Mouse (Mus musculus) ES-E14 (cell line): ENCODE measurements around the gene Anln.

Experiments used
- CHD2 ChIP-seq: IDR thresholded peaks from 2 replicates; pipeline ENCODE4 v1.6.1; 2014; ENCODE audit warnings: mild to moderate bottlenecking, low read depth, low read length, inconsistent platforms
- HCFC1 ChIP-seq: IDR thresholded peaks from 2 replicates; pipeline ENCODE4 v1.6.1; 2012; ENCODE audit warnings: low read length, inconsistent platforms, borderline replicate concordance; ENCODE audit not compliant: insufficient read depth
- MAFK ChIP-seq: IDR thresholded peaks from 2 replicates; pipeline ENCODE4 v1.6.1; 2014; ENCODE audit warnings: mild to moderate bottlenecking, low read depth, low read length, inconsistent platforms; ENCODE audit not compliant: insufficient read depth
- ZC3H11A ChIP-seq: IDR thresholded peaks from 2 replicates; pipeline ENCODE4 v1.6.1; 2012; ENCODE audit warnings: low read depth, mild to moderate bottlenecking, inconsistent platforms, low read length, borderline replicate concordance
- ZNF384 ChIP-seq: IDR thresholded peaks from 2 replicates; pipeline ENCODE4 v1.6.1; 2012; ENCODE audit warnings: low read depth, low read length, inconsistent platforms

DNA sequence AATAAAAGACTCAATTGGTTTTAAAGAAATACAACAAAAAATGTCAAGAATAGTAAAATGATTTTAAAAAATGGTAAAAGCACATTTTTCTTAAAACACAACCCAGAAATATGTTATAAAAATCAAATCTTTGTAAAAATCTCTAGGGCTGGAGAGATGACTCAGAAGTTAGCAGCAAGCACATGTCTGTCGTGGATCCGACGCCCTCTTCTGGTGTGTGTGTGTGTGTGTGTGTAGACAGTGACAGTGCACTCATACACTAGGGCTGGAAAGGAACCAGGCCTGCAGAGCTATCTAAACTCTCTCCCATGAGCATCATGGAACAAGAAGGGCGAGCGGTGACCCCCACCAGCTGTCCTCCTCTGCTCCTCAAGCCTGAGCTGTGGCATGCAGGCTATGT is 35.5 kb downstream of the Anln start:
- TF ChIP-seq MAFK (no peak), CHD2 (no peak), ZNF384 (no peak), HCFC1 (no peak), ZC3H11A (no peak)
